Mouse (Mus musculus): ENCODE data around the gene Tuba1a. TPM values are rescaled to one million over a fixed set of nuclear protein-coding genes. Genes with fewer than 3 reads are reported as not detected.

Gene Tuba1a
- polyA plus RNA-seq, 1 experiment from 2014 or later = 7,669 TPM

GRCm38 (mm10) chr15:98959531-98959930 is 6.0 kb upstream of the Tuba1a start:
- Histone ChIP-seq H3K27me3 (ENCODE audit: control insufficient read depth, insufficient read depth, low read length) (no peaks in the 10 kb centered on the region), H3K36me3 (ENCODE audit: control insufficient read depth, insufficient read depth, low read length) (no peaks in the 10 kb centered on the region), H3K9ac (ENCODE audit: low read length) (no peak overlapping the region), H3K4me1 (ENCODE audit: control insufficient read depth, insufficient read depth, low read length) (peaks cover 18% of the 10 kb centered on the region), H3K4me2 (no peak overlapping the region), H3K9me3 (ENCODE audit: control insufficient read depth, low read length) (peaks cover 4% of the 10 kb centered on the region; the same call in 1 of the 2 replicates), H3K4me3 (ENCODE audit: low read depth, low read length) (no peak overlapping the region), H3K27ac (ENCODE audit: low read depth, low read length) (no peak overlapping the region)
- no peak for DNase-seq (ENCODE audit: low spot score, missing footprints)
- no peak for ATAC-seq (ENCODE audit: low FRiP score)
- 87% methylated on average over 3 of the region's 3 CpGs for WGBS

DNA sequence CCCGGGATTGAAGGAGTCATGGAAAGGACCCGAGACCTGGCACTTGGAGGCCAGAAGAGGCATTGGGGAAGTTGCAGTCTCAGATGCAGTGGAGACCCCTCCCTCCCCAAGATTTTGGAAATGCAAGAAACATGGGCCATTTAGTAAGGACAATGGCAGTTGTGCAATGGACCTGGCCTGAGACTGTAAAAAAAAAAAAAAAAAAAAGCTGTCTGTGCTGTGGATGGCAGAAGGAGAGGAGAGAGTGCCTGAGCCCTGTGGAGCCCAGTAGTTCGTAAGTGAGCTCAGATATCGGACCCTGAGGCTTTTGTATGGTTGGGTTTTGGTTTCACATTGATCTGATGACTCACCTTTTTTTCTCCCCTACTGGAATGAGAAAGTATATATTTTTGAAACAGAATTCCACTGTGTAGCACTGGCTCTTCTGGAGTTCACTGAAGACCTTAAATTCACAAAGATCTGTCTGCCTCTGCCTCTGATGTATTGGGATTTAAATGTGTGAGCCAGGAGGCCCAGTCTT is 5.5 kb upstream of the Tuba1a start:
- Histone ChIP-seq H3K36me3 (ENCODE audit: control insufficient read depth, insufficient read depth, low read length) (no peaks in the 10 kb centered on the region), H3K9me3 (ENCODE audit: control insufficient read depth, low read length) (peaks cover 2% of the 10 kb centered on the region; the same call in 1 of the 2 replicates), H3K9ac (ENCODE audit: low read length) (no peak overlapping the region), H3K27me3 (ENCODE audit: control insufficient read depth, insufficient read depth, low read length) (no peaks in the 10 kb centered on the region), H3K4me3 (ENCODE audit: low read depth, low read length) (no peak overlapping the region), H3K4me2 (no peak overlapping the region), H3K4me1 (ENCODE audit: control insufficient read depth, insufficient read depth, low read length) (peaks cover 23% of the 10 kb centered on the region), H3K27ac (ENCODE audit: low read depth, low read length) (no peak overlapping the region; the same call in 1 of the 2 replicates)
- no peak for DNase-seq (ENCODE audit: low spot score, missing footprints)
- WGBS = 93% methylated on average over 4 of the region's 4 CpGs
- ATAC-seq (ENCODE audit: low FRiP score) = no peak

DNA sequence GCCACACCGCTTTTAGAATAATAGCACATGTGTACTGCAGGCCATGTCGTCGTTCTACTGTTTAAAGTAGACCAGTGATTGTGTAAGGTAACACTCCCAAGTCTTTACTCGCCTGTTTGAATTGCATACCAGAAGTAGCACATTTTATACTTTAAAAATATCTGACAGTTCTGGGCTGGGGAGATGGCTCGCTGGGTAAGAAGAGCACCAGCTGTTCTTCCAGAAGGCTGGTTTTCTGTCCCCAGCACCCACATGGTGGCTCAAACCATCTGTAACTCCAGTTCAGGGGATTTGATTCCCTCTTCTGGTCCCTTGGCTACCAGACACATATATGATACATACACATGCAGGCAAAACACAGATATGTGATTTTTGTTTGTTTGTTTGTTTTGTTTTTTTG is 4.0 kb upstream of the Tuba1a start:
- no peaks in the 10 kb centered on the region for H3K36me3 ChIP-seq (ENCODE audit: control insufficient read depth, insufficient read depth, low read length)
- WGBS = 90% methylated on average over 5 of the region's 5 CpGs
- no peak overlapping the region for H3K27ac ChIP-seq (ENCODE audit: low read depth, low read length)
- no peak overlapping the region for H3K4me2 ChIP-seq
- H3K4me3 ChIP-seq (ENCODE audit: low read depth, low read length) = no peak overlapping the region
- no peak for DNase-seq (ENCODE audit: low spot score, missing footprints)
- H3K9ac ChIP-seq (ENCODE audit: low read length) = no peak overlapping the region
- H3K4me1 ChIP-seq (ENCODE audit: control insufficient read depth, insufficient read depth, low read length) = peaks cover 23% of the 10 kb centered on the region
- no peaks in the 10 kb centered on the region for H3K9me3 ChIP-seq (ENCODE audit: control insufficient read depth, low read length)
- no peaks in the 10 kb centered on the region for H3K27me3 ChIP-seq (ENCODE audit: control insufficient read depth, insufficient read depth, low read length)
- no peak for ATAC-seq (ENCODE audit: low FRiP score)

DNA sequence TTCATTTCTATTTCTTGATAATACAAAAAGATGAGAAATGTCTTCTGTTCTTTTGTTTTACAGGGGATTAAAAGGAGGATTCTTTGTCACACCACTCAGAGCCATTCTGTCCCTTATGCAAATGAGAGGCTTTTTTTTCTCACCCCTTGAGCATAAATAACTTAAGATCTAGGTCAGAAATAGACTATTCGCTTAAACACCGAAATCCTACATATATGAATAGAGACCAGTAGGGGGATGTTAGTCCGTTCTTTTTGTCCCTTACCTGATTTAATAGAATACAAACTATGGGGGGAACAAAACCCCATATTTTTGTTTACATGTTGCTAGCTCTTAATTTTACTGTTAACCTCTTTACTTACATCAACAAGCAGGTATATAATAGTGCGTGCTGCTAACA is 2.5 kb upstream of the Tuba1a start:
- no peaks in the 10 kb centered on the region for H3K36me3 ChIP-seq (ENCODE audit: control insufficient read depth, insufficient read depth, low read length)
- H3K27ac ChIP-seq (ENCODE audit: low read depth, low read length) = peak overlapping the region; percentile 98; the same call in 1 of the 2 replicates
- peaks cover 23% of the 10 kb centered on the region for H3K4me1 ChIP-seq (ENCODE audit: control insufficient read depth, insufficient read depth, low read length)
- no peak overlapping the region for H3K9ac ChIP-seq (ENCODE audit: low read length)
- no peak overlapping the region for H3K4me3 ChIP-seq (ENCODE audit: low read depth, low read length)
- no peak for DNase-seq (ENCODE audit: low spot score, missing footprints)
- no peak overlapping the region for H3K4me2 ChIP-seq
- WGBS = 83% methylated on average over 4 of the region's 4 CpGs
- no peaks in the 10 kb centered on the region for H3K9me3 ChIP-seq (ENCODE audit: control insufficient read depth, low read length)
- ATAC-seq (ENCODE audit: low FRiP score) = no peak
- no peaks in the 10 kb centered on the region for H3K27me3 ChIP-seq (ENCODE audit: control insufficient read depth, insufficient read depth, low read length)

- WGBS = 64% methylated on average over 4 of the region's 4 CpGs
- Histone ChIP-seq H3K27me3 (ENCODE audit: control insufficient read depth, insufficient read depth, low read length) (no peaks in the 10 kb centered on the region), H3K4me2 (peak overlapping the region; percentile 52), H3K27ac (ENCODE audit: low read depth, low read length) (peak overlapping the region; percentile 98), H3K4me1 (ENCODE audit: control insufficient read depth, insufficient read depth, low read length) (peaks cover 23% of the 10 kb centered on the region), H3K36me3 (ENCODE audit: control insufficient read depth, insufficient read depth, low read length) (no peaks in the 10 kb centered on the region), H3K9ac (ENCODE audit: low read length) (peak overlapping the region; percentile 59), H3K9me3 (ENCODE audit: control insufficient read depth, low read length) (no peaks in the 10 kb centered on the region), H3K4me3 (ENCODE audit: low read depth, low read length) (peak overlapping the region; percentile 14; the same call in 1 of the 2 replicates)
- DNase-seq (ENCODE audit: low spot score, missing footprints) (no peak), ATAC-seq (ENCODE audit: low FRiP score) (no peak)
Observed at GRCm38 (mm10) chr15:98955324-98955723, 1.8 kb upstream of the Tuba1a start.

DNA sequence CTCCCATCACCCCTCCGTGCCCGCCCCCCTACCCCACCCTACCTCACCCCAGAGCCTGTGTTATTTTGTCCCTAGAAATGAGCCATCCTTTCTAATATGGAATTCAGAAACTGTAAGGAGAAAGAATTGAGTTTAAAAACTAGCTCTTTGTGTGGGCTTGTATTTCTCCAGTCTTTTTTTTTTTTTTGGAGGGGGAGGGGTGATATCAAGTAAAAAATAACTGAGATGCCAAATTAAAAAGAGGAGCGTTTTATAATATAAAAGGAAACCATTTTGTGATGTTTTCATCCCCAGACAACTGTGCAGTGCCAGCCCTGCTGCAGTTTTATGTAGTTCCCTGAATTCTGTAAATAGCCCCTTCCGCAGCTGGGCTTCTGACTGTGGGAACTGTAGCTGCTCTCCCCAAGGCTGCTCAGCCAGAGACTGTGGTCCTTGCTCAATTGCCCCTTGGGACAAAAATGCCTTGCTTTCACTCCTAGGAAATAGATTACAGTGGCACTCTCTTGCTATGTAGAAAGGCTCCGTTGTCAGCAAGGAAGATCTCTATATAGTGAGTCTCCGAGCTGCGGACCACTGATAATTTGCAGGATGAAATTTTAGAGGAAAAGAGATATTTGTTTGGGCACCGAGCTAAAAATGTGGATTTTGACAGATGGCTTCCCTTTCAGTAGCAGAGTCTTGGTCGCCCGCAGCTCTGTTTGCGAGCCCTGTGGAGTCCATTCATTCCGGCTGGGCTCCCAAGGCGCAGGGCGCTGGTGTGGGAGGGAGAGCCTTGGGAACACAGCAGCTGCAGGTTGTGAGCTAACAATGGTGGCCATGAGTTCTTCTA is 1.1 kb upstream of the Tuba1a start:
- WGBS = 8% methylated on average over 14 of the region's 14 CpGs
- Histone ChIP-seq H3K9ac (ENCODE audit: low read length) (peak overlapping the region; percentile 59), H3K9me3 (ENCODE audit: control insufficient read depth, low read length) (no peaks in the 10 kb centered on the region), H3K36me3 (ENCODE audit: control insufficient read depth, insufficient read depth, low read length) (no peaks in the 10 kb centered on the region), H3K27ac (ENCODE audit: low read depth, low read length) (peak overlapping the region; percentile 98), H3K27me3 (ENCODE audit: control insufficient read depth, insufficient read depth, low read length) (no peaks in the 10 kb centered on the region), H3K4me3 (ENCODE audit: low read depth, low read length) (peak overlapping the region; percentile 14), H3K4me2 (peak overlapping the region; percentile 52), H3K4me1 (ENCODE audit: control insufficient read depth, insufficient read depth, low read length) (peaks cover 23% of the 10 kb centered on the region)
- ATAC-seq (ENCODE audit: low FRiP score) (no peak), DNase-seq (ENCODE audit: low spot score, missing footprints) (peak; percentile 96)

DNA sequence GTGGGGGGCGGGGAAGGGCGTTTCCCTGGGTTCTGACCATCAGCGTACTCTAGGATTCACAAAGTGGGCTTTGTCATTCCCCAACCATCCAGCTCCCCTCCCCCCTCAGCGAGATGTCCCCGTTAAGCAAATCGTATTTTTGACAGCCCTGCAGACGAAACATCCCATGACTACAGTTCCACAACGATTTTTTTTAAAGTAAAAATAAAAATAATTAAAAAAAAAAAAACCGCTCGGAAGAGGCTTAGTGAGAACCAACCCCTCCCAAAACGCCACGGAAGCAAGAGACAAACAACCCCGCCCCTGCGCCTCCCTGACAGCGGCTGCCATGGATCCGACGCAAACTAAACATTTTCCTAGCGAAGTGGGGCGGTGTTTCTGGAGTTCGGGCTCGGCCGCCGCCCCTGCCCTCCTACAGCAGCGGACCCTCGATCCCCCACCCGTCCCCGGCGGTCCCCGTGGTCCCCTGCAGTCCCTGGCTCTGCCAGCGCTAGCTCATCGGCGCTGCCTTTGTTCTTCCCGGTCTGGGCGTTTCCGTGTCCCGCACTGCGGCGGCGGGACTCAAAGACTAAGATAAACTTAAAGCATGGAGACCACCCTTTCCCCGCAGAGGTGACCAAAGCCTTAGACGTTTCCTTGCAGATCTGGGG is 627 bp downstream of the Tuba1a start:
- ATAC-seq (ENCODE audit: low FRiP score) = peak; percentile 75

GRCm38 (mm10) chr15:98952063-98952455 is 1.4 kb downstream of the Tuba1a start:
- peaks cover 26% of the 10 kb centered on the region for H3K4me1 ChIP-seq (ENCODE audit: control insufficient read depth, insufficient read depth, low read length)
- 20% methylated on average over 5 of the region's 5 CpGs for WGBS
- no peaks in the 10 kb centered on the region for H3K27me3 ChIP-seq (ENCODE audit: control insufficient read depth, insufficient read depth, low read length)
- no peaks in the 10 kb centered on the region for H3K9me3 ChIP-seq (ENCODE audit: control insufficient read depth, low read length)
- H3K9ac ChIP-seq (ENCODE audit: low read length) = peak overlapping the region; percentile 97
- no peak for ATAC-seq (ENCODE audit: low FRiP score)
- H3K27ac ChIP-seq (ENCODE audit: low read depth, low read length) = peak overlapping the region; percentile 98
- H3K4me2 ChIP-seq = peak overlapping the region; percentile 74
- H3K36me3 ChIP-seq (ENCODE audit: control insufficient read depth, insufficient read depth, low read length) = no peaks in the 10 kb centered on the region
- peak; percentile 94 for DNase-seq (ENCODE audit: low spot score, missing footprints)
- H3K4me3 ChIP-seq (ENCODE audit: low read depth, low read length) = peak overlapping the region; percentile 69

More for the DNA sequence above, 627 bp downstream of the Tuba1a start:
- DNase-seq (ENCODE audit: low spot score, missing footprints) = peak; percentile 96
- Histone ChIP-seq H3K9me3 (ENCODE audit: control insufficient read depth, low read length) (no peaks in the 10 kb centered on the region), H3K4me2 (peak overlapping the region; percentile 74; the same call in 1 of the 2 replicates), H3K4me3 (ENCODE audit: low read depth, low read length) (peak overlapping the region; percentile 69), H3K27me3 (ENCODE audit: control insufficient read depth, insufficient read depth, low read length) (no peaks in the 10 kb centered on the region), H3K27ac (ENCODE audit: low read depth, low read length) (peak overlapping the region; percentile 98), H3K4me1 (ENCODE audit: control insufficient read depth, insufficient read depth, low read length) (peaks cover 26% of the 10 kb centered on the region), H3K36me3 (ENCODE audit: control insufficient read depth, insufficient read depth, low read length) (no peaks in the 10 kb centered on the region), H3K9ac (ENCODE audit: low read length) (peak overlapping the region; percentile 97)
- under 1% methylated on average over 41 of the region's 41 CpGs for whole genome bisulfite sequencing
